Mouse (Mus musculus) adrenal gland, postnatal 36 days (tissue): ENCODE results near the gene Tubb2b. TPM values are rescaled to one million over a fixed set of nuclear protein-coding genes. Genes with fewer than 3 reads are reported as not detected.

ENCODE experiments used
- DNase-seq, 2 experiments: peaks; one replicate each; pipeline ENCODE4 v3.0.0; 2021; ENCODE audit warnings: mixed read lengths in 1 of 2
- long read RNA-seq, 2 experiments: library from polyadenylated mRNA; stranded (forward); transcript quantifications; one replicate each; pipeline ENCODE4 v2.0.0; 2021; ENCODE audit warnings: borderline sequencing depth in 2 of 2
- total RNA-seq, 2 experiments: library from RNA; stranded (reverse); gene quantifications; 2 replicates each; pipeline ENCODE4 v1.2.3; 2021

Tubb2b gene
- 1 to 10 TPM; 1.4 to 2.2 TPM for total RNA-seq
- long read RNA-seq, experiment 1, result 0 reads
- long read RNA-seq, experiment 2, result 0 reads

GRCm38 (mm10) chr13:34130226-34130731, at the start of gene Tubb2b:
Gene Tubb2b, minus strand, starts transcription at chr13:34130466.
- peak; percentile 22 to 27 for DNase-seq

GRCm38 (mm10) chr13:34174025-34174424, 43.8 kb upstream of the Tubb2b start:
- DNase-seq, result no peak

GRCm38 (mm10) chr13:34163304-34163975, 33.2 kb upstream of the Tubb2b start:
- no peak for DNase-seq

- DNase-seq, result peak; percentile 94 to 96
These were observed 32.4 kb upstream of the Tubb2b start, which contains the start of gene Psmg4 for GRCm38 (mm10) chr13:34162491-34163303. Gene Psmg4, plus strand, starts transcription at chr13:34162964.

- no peak for DNase-seq
These were observed 29.7 kb upstream of the Tubb2b start for GRCm38 (mm10) chr13:34159926-34160325.

DNA sequence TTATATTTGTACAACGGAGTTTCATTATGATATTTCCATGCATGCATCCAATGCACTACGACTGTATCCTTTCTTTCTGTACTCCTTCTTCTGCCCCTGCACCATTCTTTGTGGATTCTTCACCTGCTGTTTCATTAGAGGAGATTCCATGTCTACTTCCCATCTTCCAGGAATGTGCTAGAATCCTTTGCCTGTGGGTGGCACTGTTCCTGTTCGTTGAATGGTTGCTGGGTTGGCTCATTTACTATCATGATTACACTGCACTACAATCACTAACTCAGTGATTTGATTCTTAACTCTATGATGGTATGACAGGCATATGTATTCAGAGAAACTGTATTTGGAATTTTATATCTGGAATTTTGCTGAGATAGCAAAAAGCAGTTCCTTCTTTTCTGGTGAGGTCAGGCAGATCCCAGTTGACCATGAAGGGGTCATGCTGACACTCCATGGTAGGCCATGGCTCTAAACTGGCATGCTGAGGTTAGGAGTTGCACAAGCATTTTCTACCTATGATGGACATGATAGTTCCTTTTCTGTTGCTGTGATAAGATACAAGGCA, 27.4 kb upstream of the Tubb2b start:
- no peak for DNase-seq

- no peak for DNase-seq
These were observed 26.5 kb upstream of the Tubb2b start for GRCm38 (mm10) chr13:34156840-34157185.

- peak in 1 of 2 experiments; percentile 24 for DNase-seq
These were observed 26.0 kb upstream of the Tubb2b start for GRCm38 (mm10) chr13:34156133-34156839.

- peak; percentile 44 to 72 for DNase-seq
These were observed 24.6 kb upstream of the Tubb2b start for GRCm38 (mm10) chr13:34154931-34155272.

GRCm38 (mm10) chr13:34154217-34154930, 24.1 kb upstream of the Tubb2b start:
- DNase-seq, result peak; percentile 71 to 81

DNA sequence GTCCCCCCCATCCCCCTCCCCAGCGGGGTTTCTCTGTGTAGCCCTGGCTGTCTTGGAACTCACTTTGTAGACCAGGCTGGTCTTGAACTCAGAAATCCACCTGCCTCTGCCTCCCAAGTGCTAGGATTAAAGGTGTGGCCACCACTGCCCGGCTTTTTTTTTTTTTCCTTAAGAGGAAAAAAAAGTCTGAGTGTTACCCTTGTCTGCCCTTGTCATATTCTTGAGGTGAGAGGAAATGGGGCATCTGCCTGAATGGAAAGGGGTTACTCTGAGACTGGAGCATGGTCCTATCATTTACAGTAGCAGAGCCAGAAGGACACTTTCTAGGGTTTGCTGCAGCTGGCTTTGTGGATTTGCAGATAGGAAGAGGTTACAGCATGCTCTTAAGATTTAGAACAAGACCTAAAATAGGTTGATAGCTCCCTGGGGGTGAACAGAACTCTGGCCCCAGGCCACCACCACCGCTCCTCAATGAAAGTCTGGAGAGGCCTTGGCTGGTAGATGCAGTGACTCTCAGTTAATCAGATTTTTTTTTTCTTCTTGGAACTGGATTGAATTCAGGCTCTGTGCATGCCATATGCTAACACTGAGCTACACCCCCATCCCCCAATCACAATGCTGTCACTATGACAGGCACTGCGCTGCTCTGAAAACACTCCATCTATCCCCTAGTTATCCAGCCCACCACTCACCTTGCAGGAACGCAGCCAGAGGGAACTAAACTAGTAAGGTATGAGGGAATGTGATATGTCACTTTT, 23.2 kb upstream of the Tubb2b start:
- peak in 1 of 2 experiments; percentile 32 for DNase-seq

DNA sequence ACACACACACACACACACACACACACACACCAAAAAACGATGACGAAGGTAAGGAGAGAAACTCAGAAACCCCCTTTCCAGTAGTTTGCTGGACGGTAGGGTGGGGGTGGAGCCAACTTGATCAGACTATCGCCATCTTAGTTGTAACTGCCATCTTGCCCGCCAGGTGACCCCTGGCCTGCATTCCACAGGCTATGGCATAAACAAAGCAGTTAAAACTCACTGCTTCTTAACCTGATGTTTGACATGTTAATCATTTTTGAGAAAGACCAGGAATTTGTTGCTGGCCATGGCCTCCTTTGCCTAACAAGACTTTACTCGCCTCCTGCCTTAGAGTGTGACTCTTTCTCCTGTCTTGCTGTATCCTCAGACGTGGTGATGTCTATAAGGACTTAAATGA, 22.4 kb upstream of the Tubb2b start:
- DNase-seq, result no peak

DNA sequence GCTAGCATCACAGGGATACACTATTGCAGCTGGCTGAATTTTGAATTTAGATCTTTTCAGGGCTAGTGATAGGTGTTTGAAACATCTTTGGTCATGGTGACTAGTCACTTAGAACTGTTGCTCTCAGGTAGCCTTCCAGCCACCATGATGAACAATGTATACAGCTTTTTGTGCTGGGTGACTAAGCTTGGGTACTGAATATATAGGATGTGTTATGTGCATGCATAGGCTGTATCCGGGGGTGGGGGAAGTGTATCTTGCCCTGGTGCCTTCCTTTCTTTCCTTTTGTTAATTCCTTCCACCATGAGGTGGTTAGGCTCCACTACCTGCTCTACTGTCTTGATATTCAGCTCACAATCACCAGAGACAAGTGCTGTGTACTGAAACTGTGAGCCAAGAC, 21.2 kb upstream of the Tubb2b start:
- DNase-seq, result no peak

DNA sequence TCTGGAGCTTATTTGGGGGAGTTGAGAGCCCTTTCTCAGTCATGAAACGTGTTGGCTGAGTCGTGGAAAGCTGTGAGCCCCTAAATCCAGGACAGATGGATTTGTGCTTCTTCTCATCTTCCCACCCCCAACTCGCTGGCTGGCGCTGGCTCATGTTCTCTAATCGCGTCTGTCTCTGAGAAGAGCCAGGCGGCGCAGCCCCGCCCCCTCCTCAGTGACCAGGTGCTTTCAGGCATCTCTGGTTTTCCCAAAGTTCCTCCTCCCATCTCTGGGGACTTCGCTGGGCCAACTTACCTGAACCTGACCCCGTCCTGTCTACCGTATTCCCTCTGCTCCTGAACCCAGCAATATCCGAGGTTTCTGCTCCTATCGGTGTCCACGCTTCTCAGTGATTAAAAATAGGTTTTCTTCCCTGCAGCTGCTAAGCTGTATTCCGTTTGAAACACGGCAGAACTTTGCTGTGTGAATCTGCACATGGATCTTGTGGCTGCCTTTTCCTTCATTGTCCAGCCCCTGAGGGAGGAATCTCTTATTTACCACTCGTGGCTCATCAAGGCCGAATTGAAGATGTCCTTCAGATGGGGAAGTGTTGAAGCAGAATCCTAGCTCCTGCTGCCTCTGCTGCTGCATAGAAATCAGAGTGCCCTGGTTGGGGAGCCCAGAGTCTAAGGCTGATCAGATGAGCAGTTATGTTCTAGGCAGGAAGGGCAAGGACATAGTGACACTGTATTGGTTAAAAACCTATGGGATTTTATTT, 20.2 kb upstream of the Tubb2b start:
- DNase-seq, result peak; percentile 20 to 45

DNA sequence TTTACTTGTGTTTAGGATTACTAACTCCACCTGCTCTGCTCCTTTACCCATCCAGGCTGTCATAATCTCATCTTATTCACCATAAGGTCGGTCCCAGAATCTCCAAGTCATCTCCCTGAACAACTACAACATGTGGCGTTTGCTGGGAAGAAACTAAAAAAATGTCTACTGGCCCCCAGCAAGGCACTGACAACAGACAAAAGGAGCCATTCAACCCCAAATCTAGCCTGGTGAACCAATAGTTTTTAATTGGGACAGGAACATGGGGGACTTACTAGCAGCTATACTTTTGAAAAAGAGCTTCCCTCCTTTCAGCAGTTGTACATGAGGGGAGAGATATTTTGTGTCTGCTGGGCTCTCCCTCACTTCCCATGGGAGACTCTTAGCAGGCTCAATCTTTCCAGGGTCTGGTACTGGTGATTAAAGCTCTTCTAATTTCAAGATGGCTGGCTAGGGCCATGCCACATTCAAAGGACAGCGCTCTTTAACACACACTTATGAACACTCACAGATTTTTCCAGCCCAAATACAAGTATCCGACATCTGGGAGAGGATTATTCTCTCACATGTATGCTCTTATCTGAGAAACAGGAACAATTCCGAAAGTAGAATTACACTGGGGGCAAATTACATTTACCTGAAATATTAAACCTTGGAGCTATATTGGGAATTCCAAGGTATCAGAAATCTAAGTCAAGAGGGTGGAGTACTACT, 19.4 kb upstream of the Tubb2b start:
- DNase-seq, result no peak

- peak; percentile 47 to 56 for DNase-seq
These were observed 18.6 kb upstream of the Tubb2b start for GRCm38 (mm10) chr13:34148767-34149392.

- no peak for DNase-seq
These were observed 17.9 kb upstream of the Tubb2b start for GRCm38 (mm10) chr13:34148181-34148580.

GRCm38 (mm10) chr13:34146916-34147315, 16.6 kb upstream of the Tubb2b start:
- no peak for DNase-seq

DNA sequence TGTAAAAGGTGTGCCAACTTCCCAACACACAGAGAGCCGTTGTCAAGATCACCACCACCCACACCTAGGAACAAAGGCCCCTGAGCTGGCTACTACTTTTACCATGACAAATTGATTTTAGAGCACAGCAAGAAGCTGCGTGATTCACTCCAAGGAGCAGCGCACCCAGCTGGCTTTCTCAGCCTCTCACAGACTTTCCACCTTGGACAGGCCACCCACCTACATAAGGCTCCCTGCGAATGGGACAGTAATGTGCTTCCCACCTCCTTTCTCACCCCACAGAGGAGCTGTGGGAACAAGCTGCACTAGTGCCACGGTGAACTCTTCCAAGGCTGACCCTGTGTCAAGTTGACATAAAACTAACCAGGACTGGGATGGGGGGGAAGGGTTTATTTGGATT, 13.1 kb upstream of the Tubb2b start:
- DNase-seq, result no peak
